Mouse (Mus musculus) gastrocnemius, adult 8-10 months (tissue): ENCODE measurements around the gene Rps21. TPM values are rescaled to one million over a fixed set of nuclear protein-coding genes. Genes with fewer than 3 reads are reported as not detected.
A peak's percentile ranks its signal among the peaks of the same experiment; 100 is the strongest.

Source experiments
- DNase-seq, 2 experiments: peaks; one replicate each; pipeline ENCODE4 v3.0.0; 2022; ENCODE audit warnings: low spot score in 2 of 2
- total RNA-seq, 4 experiments: library from RNA; stranded (reverse); gene quantifications; 2 replicates each; pipeline ENCODE4 v1.2.4; 2022

Gene Rps21
- total RNA-seq, 4 experiments from 2014 or later, result 348 to 580 (median 436) TPM

DNA sequence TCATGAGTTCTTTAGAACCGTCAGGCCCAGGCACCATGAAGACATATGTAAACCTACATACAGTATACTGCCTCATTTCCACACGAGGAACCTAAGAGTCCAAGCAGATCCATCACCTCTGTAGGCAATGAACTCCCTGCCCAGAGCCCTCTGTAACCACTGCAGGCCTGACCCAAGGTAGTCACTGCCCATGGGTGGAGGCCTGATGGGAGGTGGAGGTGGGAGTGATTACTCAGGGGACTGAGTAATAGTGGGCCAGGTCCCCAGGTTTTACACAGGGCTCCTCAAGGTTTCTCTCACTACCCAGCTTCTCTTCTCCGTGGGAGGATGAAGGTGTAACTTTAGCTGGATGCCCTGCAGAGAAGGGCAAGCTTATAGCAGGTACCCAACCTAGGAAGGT lies 28.0 kb upstream of the Rps21 start:
- DNase-seq, result no peak

DNA sequence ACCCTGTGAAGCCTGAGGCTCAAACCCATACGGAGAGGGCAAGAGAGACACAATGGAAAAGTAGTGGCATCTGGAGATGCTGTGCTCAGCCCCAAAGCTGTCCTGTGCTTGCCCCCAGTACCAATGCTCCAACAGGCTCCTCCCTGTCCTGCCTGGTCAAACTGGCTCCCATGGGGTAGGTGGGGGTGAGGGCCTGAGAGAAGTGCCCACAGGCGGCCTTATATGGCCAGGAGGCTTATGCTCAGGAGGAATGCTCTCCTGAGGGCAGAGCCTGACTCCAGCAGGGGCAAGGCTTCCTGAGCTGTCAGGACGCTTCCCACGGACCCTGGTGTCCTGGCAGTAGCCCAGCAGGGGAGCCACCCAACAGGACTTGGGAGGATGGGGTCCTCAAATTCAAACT lies 26.7 kb upstream of the Rps21 start:
- no peak for DNase-seq

DNA sequence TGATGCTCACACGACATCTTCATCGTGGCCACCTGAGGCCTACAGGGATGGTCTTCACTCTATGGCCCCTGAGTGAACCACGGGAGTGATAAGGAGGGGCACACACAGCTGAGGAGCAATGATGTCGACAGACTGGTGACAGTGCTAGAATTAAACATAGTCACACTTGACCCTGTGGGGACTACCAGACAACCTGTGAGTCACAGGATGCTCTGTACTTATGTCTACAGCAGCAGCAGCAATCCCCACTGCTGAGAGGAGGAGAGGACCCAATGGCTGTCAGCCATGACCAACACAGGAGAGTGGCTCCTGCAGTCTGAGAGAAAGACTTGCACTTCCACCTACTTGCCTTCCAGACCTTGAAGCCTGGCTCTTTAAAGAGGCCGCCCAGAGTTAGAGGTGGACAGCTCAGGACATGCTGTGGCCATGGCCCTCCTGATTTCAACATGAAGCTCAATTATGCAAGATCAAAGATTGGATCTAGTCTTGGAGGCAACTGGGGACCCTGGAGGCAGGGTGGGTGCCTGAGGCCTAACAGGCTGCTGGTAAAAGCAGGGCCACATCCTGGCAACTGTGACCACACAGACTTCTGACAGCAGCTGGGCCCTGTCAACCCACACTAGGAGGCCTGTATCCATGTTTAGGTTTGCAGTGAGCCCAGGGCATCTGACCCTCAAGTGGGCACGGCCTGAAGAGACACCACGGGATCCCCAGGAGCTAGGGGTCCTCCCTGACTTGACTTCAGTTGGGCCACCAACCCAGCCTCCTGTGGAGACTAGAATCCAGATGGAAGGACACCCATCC lies 23.9 kb upstream of the Rps21 start:
- DNase-seq, result no peak

DNA sequence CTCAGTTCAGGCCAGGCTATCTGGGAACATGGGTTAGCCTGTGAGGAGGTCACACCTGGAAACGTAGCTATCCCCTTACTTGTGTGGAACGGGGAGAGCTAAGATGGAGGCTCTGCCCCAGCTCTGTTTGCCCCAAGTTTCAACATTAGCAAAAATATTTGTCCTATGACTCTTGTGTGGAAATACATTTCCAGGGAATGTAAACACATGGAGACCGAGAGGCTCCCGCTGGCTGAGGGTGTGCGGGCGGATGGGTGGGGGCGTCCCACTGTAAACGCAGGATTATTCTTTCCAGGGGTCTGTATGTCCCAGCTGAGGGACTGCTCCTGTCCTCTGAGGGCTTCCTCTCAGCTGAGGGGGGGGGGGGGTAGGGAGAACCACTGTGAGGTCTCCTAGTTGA lies 22.8 kb upstream of the Rps21 start:
- DNase-seq, result no peak

DNA sequence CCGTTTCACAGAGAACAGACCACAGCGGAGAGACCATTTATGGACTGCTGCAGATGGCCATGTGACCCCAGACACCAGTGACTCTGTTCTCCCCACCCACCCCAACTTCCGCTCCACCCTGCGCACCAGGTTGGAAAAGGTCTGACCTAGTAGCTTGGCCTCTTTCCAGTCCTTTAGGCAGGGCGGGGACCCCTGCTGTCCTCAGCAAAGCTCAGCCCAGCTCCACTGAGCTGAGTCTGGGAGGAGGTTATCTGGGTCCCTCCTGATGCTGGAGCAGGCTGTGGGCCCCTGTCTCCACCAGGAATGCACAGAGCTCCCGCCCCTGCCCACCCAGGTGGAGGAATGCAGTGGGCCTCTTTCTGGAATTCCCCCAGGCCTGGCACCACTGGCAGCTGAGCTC lies 22.2 kb upstream of the Rps21 start:
- no peak for DNase-seq

DNA sequence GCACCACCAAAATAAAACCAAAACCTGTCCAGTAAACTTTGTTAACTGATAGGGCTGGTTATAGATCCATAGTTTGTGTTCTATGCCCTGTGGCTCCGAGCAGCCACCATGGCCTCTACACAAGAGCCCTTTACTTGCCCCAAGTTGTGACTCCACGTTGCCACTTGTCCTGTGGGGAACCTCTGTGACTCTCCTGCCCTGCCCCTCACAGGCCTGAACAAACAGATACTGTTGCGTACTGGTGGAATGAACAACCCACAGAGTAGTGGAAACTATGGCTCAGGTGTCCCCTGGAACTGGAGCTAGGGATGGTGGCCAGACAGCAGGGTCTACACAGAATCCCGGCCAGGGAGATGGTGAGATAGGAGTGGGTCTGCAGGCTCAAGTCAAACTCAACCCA lies 21.4 kb upstream of the Rps21 start:
- no peak for DNase-seq

DNA sequence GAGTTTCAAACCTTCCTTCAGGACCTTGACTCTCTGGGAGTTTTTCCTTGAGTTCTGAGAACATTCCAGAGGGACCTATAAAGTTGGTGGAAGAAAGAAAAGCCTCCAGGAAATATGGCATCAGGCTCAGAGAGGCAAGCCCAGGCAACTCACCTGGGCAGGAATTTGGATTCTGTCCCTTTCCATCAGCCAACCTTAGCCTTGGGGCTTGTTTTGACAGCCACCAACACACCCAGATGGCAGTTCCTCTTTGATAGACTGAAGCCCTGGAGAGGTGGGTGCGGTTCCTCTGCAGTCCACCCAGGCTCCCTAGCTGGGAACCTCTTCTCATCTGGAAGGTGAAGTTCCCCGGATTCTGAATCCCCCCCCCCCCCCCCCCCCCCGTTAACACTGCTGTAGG lies 20.7 kb upstream of the Rps21 start:
- no peak for DNase-seq

DNA sequence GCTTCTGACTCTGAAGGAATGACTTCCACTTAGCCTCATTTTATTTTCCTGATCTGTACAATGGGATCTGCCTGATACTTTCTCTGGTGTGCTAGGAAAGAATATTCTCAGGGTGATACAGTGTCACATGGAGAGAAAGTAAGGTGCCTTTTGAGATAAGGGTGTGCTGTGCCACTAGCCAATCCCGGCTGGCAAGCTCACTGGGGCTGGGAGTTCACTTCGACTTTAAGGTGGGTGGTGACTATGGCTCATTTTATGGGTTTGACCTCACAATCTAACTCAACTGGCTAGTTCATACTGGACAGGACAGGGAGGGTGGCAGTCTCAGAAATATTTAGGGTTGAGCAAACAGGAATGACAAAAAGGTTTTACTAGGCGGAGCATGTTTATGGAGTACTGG lies 20.2 kb upstream of the Rps21 start:
- no peak for DNase-seq

DNA sequence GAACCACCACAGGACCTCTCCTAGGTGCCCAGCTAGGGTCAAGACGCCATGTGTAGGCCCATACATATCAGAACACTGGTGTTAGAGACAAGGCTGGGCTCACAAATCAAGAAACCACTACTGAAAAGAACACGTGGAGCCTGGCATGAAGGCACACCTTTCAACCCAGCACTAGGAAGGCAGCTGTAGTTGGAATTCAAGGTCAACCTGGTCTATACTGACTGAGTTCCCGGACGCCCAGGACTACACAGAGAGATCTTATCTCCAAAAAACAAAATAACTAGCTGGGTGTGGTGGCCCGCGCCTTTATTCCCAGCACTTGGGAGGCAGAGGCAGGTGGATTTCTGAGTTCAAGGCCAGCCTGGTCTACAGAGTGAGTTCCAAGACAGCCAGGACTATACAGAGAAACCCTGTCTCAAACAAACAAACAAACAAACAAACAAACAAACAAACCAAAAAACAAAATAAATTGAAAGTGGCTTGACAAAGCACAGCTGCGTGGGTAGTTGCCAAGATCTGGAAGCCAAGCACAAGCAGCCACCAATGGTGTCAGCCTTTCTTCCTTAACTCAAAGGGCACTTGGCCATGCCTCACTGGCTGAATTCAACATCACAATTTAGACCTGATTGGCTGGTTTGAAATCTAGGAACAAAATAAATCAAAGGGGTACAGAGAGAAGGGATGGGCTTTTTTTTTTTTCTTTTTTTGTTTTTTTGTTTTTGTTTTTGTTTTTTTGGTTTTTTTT lies 19.4 kb upstream of the Rps21 start:
- DNase-seq, result no peak

DNA sequence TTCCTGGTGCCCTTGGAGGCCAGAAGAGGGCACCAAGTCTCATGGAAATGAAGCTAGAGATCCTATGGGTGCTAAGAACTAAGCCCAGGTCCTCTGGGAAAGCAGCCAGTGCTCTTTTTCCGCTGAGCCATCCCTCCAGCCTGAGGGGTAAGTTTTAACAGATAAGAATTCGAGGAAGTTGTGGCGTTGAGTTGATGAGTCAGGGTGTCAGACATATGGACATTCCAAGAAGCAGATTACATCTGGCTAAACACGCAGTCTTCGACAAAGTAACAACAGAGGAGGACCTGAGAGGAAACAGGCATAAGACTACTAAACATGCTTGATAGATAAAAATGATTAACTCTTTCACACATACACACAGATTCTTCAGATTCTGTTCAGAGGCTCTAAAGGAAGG lies 18.6 kb upstream of the Rps21 start:
- no peak for DNase-seq

DNA sequence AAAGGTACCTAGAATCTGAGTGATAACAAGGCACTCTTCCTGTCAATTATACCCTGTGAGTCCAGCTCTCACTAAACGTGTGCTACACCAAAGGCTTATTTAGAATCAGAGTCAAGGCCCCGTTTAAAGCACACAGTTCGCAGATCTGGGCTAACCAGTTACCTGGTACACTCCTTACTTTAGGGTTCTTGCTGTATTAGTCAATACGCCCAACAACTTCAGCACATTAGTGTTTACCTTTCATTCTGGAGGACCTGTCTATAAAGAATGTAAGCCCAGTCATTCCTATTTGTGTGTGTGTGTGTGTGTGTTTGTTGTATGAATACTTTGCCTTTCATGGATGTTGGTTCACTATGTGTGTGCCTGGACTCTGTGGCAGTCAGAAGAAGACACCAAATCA lies 14.1 kb upstream of the Rps21 start:
- no peak for DNase-seq

DNA sequence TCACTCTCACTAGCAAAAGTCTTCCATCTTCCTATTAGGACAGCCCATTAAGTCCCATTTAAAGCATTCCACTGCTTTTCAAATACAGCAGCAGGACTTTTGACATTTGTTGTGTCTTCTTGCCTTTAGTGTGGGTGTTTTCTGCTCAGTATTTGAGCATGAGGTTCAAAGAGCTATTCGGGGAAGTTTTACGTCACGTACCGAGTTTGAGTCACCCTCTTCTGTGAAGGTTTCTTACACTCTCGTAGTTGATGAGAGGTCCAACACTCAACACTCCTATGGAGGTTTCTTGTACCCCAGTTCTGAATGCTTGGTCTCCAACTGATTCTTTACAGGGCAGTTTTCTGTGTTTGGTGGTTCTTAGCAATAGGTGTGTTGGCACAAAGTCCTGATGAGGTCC lies 9.3 kb upstream of the Rps21 start:
- DNase-seq, result no peak

DNA sequence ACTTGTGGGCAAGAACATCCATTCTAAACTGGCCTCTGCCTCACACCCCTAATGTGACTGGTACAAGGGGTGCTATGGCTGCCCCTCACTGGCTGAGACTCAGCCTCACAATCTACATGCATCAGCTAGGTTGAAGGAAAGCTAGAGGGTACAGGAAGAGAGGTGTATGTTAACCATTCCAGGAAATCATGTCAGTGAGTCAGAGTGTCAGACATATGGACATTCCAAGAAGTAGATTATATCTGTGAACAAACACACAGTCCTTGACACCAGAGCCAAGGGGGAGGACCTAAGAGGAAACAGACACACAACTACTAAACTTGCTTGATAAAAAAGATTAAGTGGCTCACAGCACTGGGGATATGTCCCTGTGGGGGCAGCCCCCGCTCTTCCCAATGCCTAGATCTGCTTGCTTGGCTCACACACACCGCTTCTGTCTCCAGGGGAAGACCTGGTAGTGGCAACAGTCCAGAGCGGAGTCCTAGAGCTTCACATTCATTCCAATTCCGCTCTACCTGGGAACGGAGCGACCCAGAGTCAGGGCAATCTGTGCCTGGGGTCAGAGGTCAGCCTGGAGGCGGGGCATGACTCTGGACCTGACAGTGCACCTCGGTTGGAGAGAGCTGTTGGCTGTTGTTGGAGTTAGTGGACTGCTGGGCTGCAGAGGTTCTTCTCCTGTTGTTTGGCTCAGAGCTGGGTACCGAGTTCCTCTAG lies 8.1 kb upstream of the Rps21 start:
- no peak for DNase-seq

DNA sequence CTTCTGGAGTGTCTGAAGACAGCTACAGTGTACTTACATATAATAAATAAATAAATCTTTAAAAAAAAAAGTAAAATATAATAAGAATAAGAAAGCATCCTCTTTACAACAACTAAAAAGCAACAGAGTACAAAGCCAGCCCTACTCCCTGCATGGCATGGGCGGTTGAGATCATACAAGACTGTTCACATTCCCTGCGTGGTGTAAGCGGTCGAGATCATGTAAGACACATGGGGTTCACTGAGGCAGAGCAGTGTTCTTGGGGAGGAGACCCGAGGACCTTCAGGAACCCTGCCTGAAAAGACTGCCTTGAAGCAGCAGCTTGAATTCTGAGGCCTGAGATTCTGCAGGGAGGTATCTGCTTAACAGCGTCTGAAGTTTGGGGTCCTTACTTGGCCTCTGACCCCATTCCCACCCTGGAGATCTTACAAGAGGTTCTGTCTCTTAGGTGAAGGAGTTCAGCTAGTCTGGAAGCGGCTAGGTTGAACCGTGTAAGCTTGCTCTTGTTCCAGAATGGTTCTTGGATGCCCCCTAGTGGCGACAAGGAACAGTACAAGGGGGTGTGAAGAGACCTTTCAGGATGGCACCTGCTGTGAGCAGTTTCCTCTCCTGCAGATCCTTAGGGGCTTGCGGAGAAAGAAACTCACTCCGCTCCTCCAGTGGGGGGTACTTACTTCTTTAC lies 6.1 kb upstream of the Rps21 start:
- peak in 1 of 2 experiments; percentile 38 for DNase-seq

DNA sequence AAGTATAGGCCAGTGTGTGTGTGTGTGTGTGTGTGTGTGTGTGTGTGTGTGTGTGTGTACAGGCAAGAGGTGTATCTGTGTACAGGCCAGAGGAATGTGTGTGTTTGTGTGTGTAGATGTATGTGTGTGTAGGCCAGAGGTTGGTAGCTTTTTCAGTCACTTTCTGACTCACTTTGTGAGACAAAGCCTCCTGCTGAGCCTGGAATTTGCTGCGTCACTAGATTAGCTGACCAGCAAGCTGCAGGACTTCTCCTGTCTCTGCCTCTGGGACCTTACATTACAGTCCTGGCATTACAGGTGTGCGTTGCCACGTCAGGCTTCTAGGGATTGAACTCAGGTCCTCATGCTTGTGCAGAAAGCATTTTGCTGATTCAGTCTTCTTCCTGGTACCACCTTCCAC lies 5.3 kb upstream of the Rps21 start:
- DNase-seq, result no peak

DNA sequence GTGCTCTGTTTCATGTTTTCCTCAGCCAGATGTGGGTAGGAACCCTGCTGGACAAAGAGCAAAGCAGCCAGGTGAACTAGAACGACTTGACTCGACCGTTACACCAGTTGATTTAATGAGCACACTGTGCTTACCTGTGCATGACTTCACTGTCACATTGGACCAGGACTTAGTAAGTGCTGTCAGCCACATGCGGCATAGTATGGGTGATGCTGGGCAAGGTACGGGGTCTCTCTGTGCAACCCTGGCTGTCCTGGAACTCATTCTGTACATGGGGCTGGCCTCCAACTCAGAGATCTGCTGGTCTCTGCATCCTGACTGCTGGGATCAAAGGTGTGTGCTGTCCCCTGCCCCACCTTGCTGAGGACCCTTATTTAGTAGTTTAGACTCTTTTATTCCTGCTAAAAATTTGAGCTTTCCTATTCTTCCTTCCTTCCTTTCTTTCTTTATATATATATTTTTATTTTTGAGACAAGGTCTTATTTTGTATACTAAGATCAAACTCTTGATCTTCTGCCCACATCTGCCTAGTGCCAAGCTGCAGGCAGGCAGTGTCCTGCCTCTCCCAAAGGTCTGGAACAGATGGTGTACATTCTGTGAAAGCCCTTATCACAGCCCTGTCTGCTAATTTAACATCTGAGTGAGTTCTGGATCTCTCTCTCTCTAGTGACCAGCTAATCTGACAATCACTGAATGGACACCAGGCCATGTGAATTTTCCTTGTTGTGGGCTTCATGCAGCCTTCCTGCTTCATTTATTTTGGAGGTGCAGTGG lies 2.6 kb upstream of the Rps21 start:
- DNase-seq, result no peak

DNA sequence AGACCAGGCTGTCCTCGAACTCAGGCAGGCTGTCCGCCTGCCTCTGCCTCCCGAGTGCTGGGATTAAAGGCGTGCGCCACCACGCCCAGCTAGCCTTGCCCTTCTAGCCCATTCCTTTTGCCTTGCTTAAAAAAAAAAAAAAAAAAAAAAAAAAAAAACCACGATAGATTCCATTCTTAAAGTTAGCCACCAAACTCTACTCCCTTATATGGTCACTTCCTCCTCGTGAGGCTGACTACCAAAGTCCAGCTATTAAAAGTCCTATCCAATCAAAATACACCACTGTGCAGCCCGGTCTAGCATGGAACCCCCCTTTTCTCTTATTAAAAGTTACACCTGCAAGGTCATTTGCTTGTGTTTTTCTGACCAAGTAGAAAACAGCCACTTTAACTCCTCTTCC lies 1.5 kb upstream of the Rps21 start:
- no peak for DNase-seq

DNA sequence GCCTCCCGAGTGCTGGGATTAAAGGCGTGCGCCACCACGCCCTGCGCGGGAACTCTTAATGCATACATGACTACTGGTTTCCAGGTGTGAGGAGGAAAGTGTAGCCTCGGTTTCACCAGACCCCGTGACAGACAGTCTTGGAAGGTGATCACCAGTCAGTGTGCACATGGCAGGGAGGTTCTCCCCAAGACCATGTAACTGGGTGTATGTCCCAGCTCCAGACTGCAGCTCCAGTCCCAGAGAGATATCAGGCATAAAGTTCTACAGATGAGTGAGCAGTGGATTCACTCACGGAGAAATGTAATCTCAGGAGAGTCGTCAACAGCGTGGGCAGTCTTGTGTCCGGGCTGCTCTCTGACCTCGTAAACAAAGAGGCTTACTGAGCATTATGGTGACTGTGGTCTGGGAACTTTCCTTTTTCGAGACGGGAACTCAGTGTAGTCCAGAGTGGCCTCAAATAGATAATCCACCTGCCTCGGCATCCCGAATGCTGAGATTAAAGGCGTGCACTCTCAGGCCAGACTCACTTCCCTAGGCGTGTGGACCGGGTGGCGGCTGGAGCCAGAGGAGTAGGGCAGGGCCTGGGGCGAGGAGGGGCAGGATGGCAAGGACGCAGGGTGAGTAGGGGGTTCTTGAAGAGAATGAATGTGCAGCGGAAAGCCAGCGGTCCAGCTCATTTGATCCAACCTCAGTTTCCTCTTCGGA lies 729 bp upstream of the Rps21 start:
- no peak for DNase-seq

DNA sequence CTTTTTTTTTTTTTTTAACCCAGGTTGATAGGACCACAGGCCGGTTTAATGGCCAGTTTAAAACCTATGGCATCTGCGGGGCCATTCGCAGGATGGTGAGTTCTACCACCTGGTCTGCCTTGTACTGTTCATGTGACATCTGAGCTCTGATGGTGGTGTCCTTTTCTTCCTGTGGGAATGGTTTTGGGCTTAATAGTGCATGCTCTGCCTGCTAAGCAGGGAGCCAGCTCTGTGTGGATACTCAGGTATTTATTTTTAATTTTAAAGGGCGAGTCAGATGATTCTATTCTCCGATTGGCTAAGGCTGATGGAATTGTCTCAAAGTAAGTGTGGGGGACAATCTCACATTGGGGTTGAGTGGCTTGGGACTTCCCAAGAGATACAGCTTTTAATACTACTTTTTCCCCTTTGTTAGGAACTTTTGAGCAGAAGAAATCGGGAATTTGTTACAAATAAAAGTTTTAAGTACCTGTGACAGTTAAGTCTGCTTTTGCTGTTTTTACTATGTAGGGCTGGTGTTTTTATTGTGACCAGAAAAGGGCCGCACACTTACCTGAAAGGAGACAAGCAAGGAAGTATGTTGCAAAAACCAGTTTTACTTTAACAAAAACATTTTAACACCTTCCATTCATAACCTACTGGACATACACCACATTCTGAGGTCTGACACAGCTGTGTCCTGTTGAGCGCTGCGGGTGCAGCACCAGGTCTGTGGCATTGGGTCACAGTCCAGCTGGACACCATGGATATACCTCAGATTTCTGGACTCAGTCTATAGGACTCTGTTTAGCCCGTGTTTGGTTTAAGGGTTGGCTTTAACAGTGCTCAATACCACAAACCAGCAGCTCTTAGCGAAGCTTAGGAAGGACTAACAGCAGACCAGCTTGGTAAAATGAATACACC lies 1.0 kb downstream of the Rps21 start:
- DNase-seq, result no peak
